Mouse (Mus musculus) liver, embryonic 14.5 days (tissue): ENCODE measurements around the gene Kctd13.

ENCODE experiments used
- CTCF ChIP-seq: IDR thresholded peaks from 2 replicates; pipeline ENCODE4 v1.5.1; 2016; ENCODE audit warnings: antibody characterized with exemption, low read depth, control low read depth
- EP300 ChIP-seq: IDR thresholded peaks from 2 replicates; pipeline ENCODE4 v1.6.1; 2016; ENCODE audit warnings: antibody characterized with exemption, low read depth

DNA sequence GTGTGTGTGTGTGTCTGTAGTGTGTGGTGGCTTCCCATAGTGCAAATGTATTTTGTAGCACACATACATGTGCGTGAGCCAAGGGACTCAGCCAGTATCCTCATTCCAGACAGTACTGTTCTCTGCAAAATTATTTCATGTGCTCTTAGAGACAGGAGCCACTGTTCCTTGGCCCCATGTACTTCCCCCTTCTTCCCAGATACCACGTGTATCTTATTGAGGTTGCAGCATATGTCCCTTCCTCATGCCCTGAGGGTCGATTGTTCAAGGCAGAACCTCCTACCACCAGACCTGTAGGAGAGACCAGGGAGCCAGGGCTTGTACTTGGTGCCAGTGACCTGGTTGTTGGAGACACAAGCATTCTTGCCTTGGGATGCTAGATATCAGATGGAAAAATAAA is 26.4 kb downstream of the Kctd13 start:
- no peak for TF ChIP-seq CTCF
- no peak for TF ChIP-seq EP300
